Mouse (Mus musculus) effector memory CD4-positive, alpha-beta T cell, adult 7 months (primary cell): Measurements from ENCODE around the gene Cdh6. TPM values are rescaled to one million over a fixed set of nuclear protein-coding genes. Genes with fewer than 3 reads are reported as not detected.

Experiments used
- polyA plus RNA-seq: library from polyadenylated mRNA; unstranded; fragments of 100-300 nt; shearing (Covaris generic); gene quantifications from one replicate; pipeline ENCODE4 v1.2.1, GENCODE M21; 2017

Gene Cdh6
- polyA plus RNA-seq, result 0.12 TPM

DNA sequence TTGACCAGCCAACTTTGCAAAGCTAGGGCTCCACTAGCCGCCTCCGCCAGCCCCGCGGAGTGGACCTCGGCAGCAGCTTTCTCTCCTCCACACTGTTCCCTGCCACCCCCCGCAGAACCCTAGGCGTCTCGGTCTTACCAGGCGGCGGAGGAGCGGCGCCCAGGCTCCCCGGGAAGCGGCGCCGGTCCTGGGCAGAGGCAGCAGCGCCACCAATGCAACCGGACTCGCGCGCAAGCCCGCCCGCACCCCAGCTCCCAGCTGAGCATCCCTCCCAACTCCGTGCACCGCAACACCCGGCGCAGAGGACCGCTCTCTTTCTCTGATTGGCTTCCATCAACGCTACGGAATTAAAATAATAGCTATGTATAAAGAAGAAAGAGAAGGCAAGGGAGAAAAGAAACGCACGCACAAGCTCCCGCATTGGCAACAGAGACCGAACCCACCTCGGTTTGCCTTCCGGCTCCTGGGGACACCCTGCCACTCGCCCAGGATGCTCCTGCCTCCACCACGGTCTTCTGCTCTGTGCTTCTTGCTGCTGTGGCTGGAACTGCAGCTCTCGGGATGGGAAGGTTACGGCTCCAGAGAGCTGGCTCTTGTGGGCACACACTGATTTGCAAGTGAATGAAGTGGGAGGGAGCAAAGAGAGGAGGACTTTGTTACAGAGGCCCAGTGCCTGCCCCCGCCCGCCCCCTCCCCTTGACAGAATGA lies at the start of gene Cdh6:
Cdh6 (minus strand) TSS at position 605 of the 708 bp plus-strand sequence.

